Comparison of ENCODE assay signal across 21 mouse cellular contexts in the genomic region with DNA sequence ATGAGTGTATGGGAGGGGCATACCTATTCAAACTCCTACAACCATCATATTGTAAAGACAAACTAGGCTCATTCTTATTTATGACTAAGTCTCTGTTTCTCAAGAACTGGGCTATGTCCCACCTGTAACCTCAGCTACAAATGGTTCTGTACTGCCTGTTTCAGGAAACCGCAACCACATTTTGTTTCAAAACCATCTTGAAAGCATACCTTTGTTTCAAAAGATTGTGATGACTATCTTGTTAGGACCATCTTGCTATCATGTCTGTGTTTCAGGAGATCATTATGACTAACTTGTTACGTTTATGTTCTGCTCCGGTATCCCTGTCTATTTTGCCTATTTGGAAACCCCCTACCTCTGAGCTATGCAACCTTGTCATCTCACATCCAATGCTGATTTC.
DNase-seq lines count a peak whose midpoint lies in the region; ATAC-seq and TF ChIP-seq lines count a peak whose summit lies in the region.
"Had no signal": no experiment of that assay in that cellular context is flagged by ENCODE, and none has a peak within 500 bp of the region (broad histone marks: within the 10 kb centered on the region; RNA-seq: fewer than 3 reads in every experiment).

No protein-coding gene starts in this region.

- no peaks in the 10 kb centered on the region for H3K9me3 ChIP-seq in intestine, postnatal 0 days (ENCODE audit: control insufficient read depth)
- H3K9me3 ChIP-seq: G1E; heart, embryonic 10.5 days; hindbrain, embryonic 15.5 days; limb, embryonic 10.5 days had no signal

- no peaks in the 10 kb centered on the region for H3K4me1 ChIP-seq in intestine, postnatal 0 days (replicated peaks; ENCODE audit: control insufficient read depth, insufficient read depth, low read length)
- H3K4me1 ChIP-seq: heart, embryonic 10.5 days; hindbrain, embryonic 15.5 days; limb, embryonic 10.5 days; midbrain, embryonic 12.5 days had no signal

- H3K4me3 ChIP-seq in intestine, postnatal 0 days (ENCODE audit: low read depth, low read length), result no peak overlapping the region
- H3K4me3 ChIP-seq: gastrocnemius, adult 2 months; heart, embryonic 10.5 days; hindbrain, embryonic 15.5 days; limb, embryonic 10.5 days; midbrain, embryonic 12.5 days had no signal

- no peak for TF ChIP-seq CTCF in intestine, postnatal 0 days (IDR thresholded peaks at IDR 0.05; ENCODE audit: low read depth)

- no peak for ATAC-seq in intestine, postnatal 0 days
- ATAC-seq: forebrain, embryonic 14.5 days; intestine, embryonic 16.5 days had no signal

- H3K27ac ChIP-seq in intestine, postnatal 0 days (ENCODE audit: low read depth, low read length), result no peak overlapping the region
- H3K27ac ChIP-seq: gastrocnemius, adult 2 months; heart, embryonic 10.5 days; hindbrain, embryonic 15.5 days; limb, embryonic 10.5 days; midbrain, embryonic 12.5 days had no signal

- H3K36me3 ChIP-seq in intestine, postnatal 0 days (ENCODE audit: control insufficient read depth, insufficient read depth), result no peaks in the 10 kb centered on the region
- H3K36me3 ChIP-seq: G1E; heart, embryonic 10.5 days; hindbrain, embryonic 15.5 days; limb, embryonic 10.5 days; midbrain, embryonic 12.5 days had no signal

- no peaks in the 10 kb centered on the region for H3K27me3 ChIP-seq in intestine, postnatal 0 days (replicated peaks; ENCODE audit: control insufficient read depth, insufficient read depth, low read length)
- H3K27me3 ChIP-seq: hindbrain, embryonic 15.5 days; midbrain, embryonic 12.5 days had no signal

- no peak overlapping the region for H3K4me2 ChIP-seq in intestine, postnatal 0 days (replicated peaks; ENCODE audit: low read depth)
- H3K4me2 ChIP-seq: hindbrain, embryonic 15.5 days; midbrain, embryonic 12.5 days had no signal

- H3K9ac ChIP-seq in intestine, postnatal 0 days (ENCODE audit: low read depth, low read length), result no peak overlapping the region
- H3K9ac ChIP-seq: hindbrain, embryonic 15.5 days; midbrain, embryonic 12.5 days had no signal

- peak; percentile 90 for DNase-seq in CD4-positive helper T cell, adult 2 months (ENCODE audit: low read depth, low spot score)
- peak; percentile 85 for DNase-seq in CD4-positive, CD25-positive, alpha-beta regulatory T cell, adult 2 months (ENCODE audit: low read depth, low spot score)
- peak; percentile 92 for DNase-seq in induced T-regulatory cell, adult 2 months (ENCODE audit: low read depth)
- peak; percentile 4 to 5 for DNase-seq in thymus, postnatal 10 days (ENCODE audit: low spot score in 2 of 2)
- DNase-seq in kidney, adult 18-20 months, result no peak
- no peak for DNase-seq in layer of hippocampus, adult 9-10 months (ENCODE audit: low spot score)
- DNase-seq: adrenal gland, postnatal 14 days; cerebellum, adult 8-10 months; gastrocnemius, adult 2 months; kidney, postnatal 4 days; liver; lung, postnatal 10 days; right cerebral cortex, postnatal 14 days had no signal

- WGBS in intestine, postnatal 0 days, result 97% methylated on average over 3 of the region's 3 CpGs

Comparison
In these comparisons a context has a peak if more than half of its experiments do, and no peak if none do; other contexts are left out.
1. DNase-seq: peak in CD4-positive helper T cell, adult 2 months (single experiment), CD4-positive, CD25-positive, alpha-beta regulatory T cell, adult 2 months (single experiment), induced T-regulatory cell, adult 2 months (single experiment) and thymus, postnatal 10 days (2 of 2); none in kidney, adult 18-20 months (single experiment) and layer of hippocampus, adult 9-10 months (single experiment).